Mouse (Mus musculus) right cerebral cortex, postnatal 4 days (tissue): ENCODE measurements around the gene Lrrc14b.

Experiments
- DNase-seq: peaks from one replicate; pipeline ENCODE4 v3.0.0-alpha.2; 2022

Lrrc14b gene

GRCm38 (mm10) chr13:74363859-74364235 lies at the start of gene Lrrc14b:
Gene Lrrc14b, minus strand, starts transcription at chr13:74364005.
- DNase-seq: no peak

GRCm38 (mm10) chr13:74399298-74399839 lies 35.6 kb upstream of the Lrrc14b start, which contains the start of gene Ftl1-ps1:
Gene Ftl1-ps1, plus strand, starts transcription at chr13:74399694.
- DNase-seq: no peak

- DNase-seq: no peak
Measured at GRCm38 (mm10) chr13:74391156-74391555, 27.4 kb upstream of the Lrrc14b start.

GRCm38 (mm10) chr13:74390371-74390990 lies 26.7 kb upstream of the Lrrc14b start, which contains the start of gene Zfp72:
Gene Zfp72, minus strand, starts transcription at chr13:74390836.
- DNase-seq: peak; percentile 62

GRCm38 (mm10) chr13:74389730-74390129 lies 25.9 kb upstream of the Lrrc14b start:
- DNase-seq: no peak

- DNase-seq: no peak
Measured at GRCm38 (mm10) chr13:74382289-74382688, 18.5 kb upstream of the Lrrc14b start.

GRCm38 (mm10) chr13:74381533-74382276 lies 17.9 kb upstream of the Lrrc14b start:
- no peak for DNase-seq

- DNase-seq: no peak
Measured at GRCm38 (mm10) chr13:74363176-74363858, 488 bp downstream of the Lrrc14b start.

GRCm38 (mm10) chr13:74362218-74362617 lies 1.6 kb downstream of the Lrrc14b start:
- no peak for DNase-seq

GRCm38 (mm10) chr13:74356491-74356890 lies 7.3 kb downstream of the Lrrc14b start:
- no peak for DNase-seq

GRCm38 (mm10) chr13:74350435-74350906 lies 13.3 kb downstream of the Lrrc14b start:
- DNase-seq: peak; percentile 21

GRCm38 (mm10) chr13:74349566-74350434 lies 14.0 kb downstream of the Lrrc14b start, which contains the start of the genes Sdha and Ccdc127:
Gene Sdha, minus strand, starts transcription at chr13:74350280.
Gene Ccdc127, plus strand, starts transcription at chr13:74350309.
- peak; percentile 97 for DNase-seq

GRCm38 (mm10) chr13:74341036-74341435 lies 22.8 kb downstream of the Lrrc14b start:
- DNase-seq: no peak

- DNase-seq: no peak
Measured at GRCm38 (mm10) chr13:74329321-74329720, 34.5 kb downstream of the Lrrc14b start.

- peak; percentile 77 for DNase-seq
Measured at GRCm38 (mm10) chr13:74317170-74317849, 46.5 kb downstream of the Lrrc14b start, which contains the start of gene Pdcd6. Gene Pdcd6, minus strand, starts transcription at chr13:74317580.

- DNase-seq: no peak
Measured at GRCm38 (mm10) chr13:74316789-74317169, 47.0 kb downstream of the Lrrc14b start.

GRCm38 (mm10) chr13:74316386-74316785 lies 47.4 kb downstream of the Lrrc14b start:
- DNase-seq: no peak

- DNase-seq: no peak
Measured at GRCm38 (mm10) chr13:74314616-74315015, 49.2 kb downstream of the Lrrc14b start.
